Mouse (Mus musculus): Measurements from ENCODE around the gene Atp5f1. TPM values are rescaled to one million over a fixed set of nuclear protein-coding genes. Genes with fewer than 3 reads are reported as not detected.

The Atp5f1 gene
- total RNA-seq, 2 experiments from 2014 or later = 272 to 278 TPM

- intact Hi-C loops (cut with DNase I) = no loop called here
- DNase-seq (ENCODE audit: low spot score in 2 of 2) = no peak
These were observed 51.8 kb downstream of the Atp5f1 start for GRCm38 (mm10) chr3:105907956-105908655.

DNA sequence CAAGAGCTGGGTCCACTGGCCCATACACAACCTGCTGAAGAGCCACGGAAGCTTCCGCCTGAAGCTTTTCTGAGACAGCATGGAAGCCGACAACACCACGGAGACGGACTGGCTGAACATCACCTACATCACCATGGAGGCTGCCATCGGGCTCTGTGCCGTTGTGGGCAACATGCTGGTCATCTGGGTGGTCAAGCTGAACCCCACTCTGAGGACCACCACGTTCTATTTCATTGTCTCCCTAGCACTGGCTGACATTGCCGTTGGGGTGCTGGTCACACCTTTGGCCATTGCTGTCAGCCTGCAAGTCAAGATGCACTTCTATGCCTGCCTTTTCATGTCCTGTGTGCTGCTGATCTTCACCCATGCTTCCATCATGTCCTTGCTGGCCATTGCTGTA is 55.2 kb downstream of the Atp5f1 start:
- intact Hi-C loops (cut with DNase I) = no loop called here
- no peak for DNase-seq (ENCODE audit: low spot score in 2 of 2)

GRCm38 (mm10) chr3:105904213-105904612 is 55.7 kb downstream of the Atp5f1 start:
- intact Hi-C loops (cut with DNase I) = no loop called here
- no peak for DNase-seq (ENCODE audit: low spot score in 2 of 2)

DNA sequence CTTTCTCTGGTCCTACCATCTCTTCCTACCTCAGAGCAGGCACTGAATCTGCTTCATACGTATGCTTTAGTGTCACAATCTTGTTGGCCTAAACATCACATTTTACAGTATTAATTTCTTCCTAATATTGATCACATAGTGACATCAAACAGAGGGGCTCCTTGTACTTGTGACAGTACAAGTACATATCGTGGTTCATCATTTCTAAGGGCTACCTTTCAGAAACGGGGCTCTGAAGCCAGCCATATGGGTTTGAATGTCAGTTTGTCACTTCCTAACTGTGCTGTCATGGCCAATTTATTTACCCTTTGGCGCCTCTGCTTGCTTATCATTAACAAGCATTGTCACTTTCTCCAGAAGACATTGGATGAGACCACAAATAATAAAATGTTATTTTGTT is 58.4 kb downstream of the Atp5f1 start:
- intact Hi-C loops (cut with DNase I) = no loop called here

DNA sequence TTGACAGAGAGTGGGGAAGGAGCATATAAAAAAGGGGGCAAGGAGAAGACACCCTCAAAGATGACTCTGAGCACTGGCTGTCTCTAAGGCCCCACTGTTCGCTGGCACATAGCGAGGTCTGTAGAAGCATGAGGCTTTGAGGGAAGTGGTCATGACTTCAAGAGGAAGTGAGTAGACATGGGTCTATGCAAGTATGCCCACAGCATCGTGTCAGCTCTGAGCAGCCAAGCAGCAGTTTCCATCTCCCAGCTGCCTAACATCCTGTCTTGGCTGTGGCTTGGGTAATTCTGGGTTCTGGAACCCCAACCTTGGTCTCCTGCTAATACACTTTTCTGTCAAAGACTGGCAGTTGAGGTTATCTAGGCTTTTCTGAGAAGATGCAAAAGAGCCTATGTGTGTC is 59.2 kb downstream of the Atp5f1 start:
- intact Hi-C loops (cut with DNase I) = no loop called here
- no peak for DNase-seq (ENCODE audit: low spot score in 2 of 2)

More for the DNA sequence above, 58.4 kb downstream of the Atp5f1 start:
- DNase-seq (ENCODE audit: low spot score in 2 of 2) = no peak

DNA sequence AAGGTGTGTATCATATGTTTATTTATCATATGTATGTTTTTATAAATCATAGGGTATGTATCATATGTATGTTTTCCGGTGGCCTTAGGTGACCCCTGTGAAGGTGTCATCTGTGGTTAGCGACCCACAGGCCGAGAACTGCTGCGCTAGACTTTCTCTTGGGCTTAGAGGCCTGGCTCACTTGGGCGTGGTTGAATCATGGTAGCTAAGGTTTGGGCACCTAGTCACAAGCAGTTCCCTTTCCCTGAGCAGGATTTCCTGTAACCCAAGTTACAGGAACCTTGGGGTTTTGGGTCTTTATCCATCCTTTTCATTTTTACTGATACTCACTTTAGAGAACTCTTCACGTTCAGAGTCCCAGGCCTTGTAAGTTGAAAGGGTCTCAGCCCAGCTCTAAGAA is 59.6 kb downstream of the Atp5f1 start:
- DNase-seq (ENCODE audit: low spot score in 2 of 2) = no peak
- intact Hi-C loops (cut with DNase I) = no loop called here

DNA sequence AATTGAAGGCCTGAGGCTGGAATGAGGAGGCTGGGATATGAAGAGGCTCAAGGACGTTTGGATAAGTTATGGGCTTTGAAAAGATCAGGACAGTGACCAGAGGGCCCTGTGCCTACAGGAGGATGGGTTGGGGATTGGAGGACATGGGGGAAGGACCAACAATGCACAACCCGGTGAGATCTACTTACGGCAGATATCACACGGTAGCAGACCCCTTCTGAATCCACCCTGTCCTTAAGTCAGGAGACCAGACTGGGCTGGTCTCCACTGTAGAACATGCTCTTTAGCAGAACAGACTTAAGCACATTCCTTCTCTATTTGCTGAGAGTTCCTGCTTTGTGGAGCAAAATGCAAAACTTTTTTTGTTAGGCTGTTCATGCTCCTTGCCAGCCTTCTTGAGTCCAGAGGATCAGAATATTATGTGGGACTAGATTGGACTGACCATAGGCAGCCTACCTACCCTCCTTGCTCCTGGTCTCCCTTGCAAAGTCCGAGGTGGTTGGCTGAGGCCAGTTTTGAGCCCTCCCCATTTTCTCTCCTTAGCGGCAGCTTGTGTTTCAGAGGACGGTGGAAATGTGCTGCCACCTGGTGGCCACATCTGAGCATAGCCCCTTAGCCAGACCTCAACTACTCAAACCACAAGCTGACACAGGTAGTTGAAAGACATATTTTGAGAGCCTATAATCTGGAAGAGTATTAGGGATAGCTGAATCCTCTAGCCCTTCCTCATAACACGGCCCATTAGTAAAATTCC is 60.3 kb downstream of the Atp5f1 start:
- DNase-seq (ENCODE audit: low spot score in 2 of 2) = peak; percentile 79 to 88
- intact Hi-C loops (cut with DNase I) = loop anchor here (2.0 to 5.0 kb wide), 4 partner anchors 97 to 212 kb away; partner anchors contain the start of genes Ddx20 and Rap1a

- DNase-seq (ENCODE audit: low spot score in 2 of 2) = no peak
- intact Hi-C loops (cut with DNase I) = loop anchor here (2.0 to 5.0 kb wide), 4 partner anchors 97 to 212 kb away; partner anchors contain the start of genes Ddx20 and Rap1a
These were observed 61.0 kb downstream of the Atp5f1 start for GRCm38 (mm10) chr3:105898861-105899260.

- DNase-seq (ENCODE audit: low spot score in 2 of 2) = peak in 1 of 2 experiments; percentile 43
- intact Hi-C loops (cut with DNase I) = loop anchor here (2.0 to 5.0 kb wide), 4 partner anchors 96 to 211 kb away; partner anchors contain the start of genes Ddx20 and Rap1a
These were observed 61.6 kb downstream of the Atp5f1 start for GRCm38 (mm10) chr3:105898325-105898724.

- intact Hi-C loops (cut with DNase I) = loop anchor here (5.0 kb wide), 3 partner anchors 95 to 210 kb away; partner anchors contain the start of genes Ddx20 and Rap1a
- no peak for DNase-seq (ENCODE audit: low spot score in 2 of 2)
These were observed 63.1 kb downstream of the Atp5f1 start for GRCm38 (mm10) chr3:105896811-105897210.

DNA sequence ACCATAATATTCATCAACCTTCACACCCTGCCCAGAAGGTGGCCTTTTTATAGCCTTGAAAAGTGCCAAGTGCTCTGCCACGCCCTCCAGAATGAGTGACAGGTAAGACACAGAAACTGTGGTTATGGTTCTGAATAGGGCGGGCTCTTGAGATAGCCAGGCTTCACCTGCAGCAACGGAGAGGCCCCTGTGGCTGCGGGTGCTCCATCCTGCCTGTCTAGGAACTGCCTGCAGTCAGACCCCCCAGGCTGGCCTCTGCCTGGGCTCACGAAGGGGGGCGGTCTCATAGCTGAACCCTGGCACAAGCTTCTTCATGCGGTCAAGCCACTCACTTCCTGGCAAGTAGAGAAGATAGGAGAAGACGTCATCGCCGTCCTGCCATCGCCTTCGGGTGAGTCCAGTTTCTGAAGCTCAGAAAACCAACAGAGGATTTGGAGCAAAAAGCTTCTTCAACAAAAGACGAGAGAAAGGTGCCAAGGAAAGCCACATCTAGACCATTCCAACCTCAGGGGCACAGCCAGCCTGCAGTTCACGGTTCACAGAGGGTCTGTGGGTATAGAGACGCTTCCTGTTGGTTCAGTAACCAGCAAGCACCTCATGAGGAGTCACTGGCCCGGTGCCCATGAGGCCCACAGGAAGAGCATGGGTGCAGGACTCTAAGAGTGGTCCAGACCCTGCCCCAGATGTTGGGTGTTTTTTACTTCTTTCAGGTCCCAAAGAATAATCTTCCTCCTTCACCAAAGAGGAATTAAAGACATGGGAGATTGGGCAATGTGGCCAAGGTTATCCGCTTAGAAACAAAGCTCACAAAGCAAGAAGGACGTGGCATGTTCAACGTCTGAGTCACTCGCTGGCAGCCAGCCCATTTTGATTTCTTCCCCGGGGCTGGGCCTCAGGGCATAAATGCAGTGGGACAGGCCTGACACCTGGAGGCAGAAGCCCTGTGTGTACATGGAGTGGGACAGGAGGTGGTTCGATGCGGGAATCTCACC is 65.0 kb downstream of the Atp5f1 start:
- intact Hi-C loops (cut with DNase I) = loop anchor here (5.0 kb wide), 3 partner anchors 93 to 208 kb away; partner anchors contain the start of genes Ddx20 and Rap1a
- DNase-seq (ENCODE audit: low spot score in 2 of 2) = peak; percentile 32 to 60

DNA sequence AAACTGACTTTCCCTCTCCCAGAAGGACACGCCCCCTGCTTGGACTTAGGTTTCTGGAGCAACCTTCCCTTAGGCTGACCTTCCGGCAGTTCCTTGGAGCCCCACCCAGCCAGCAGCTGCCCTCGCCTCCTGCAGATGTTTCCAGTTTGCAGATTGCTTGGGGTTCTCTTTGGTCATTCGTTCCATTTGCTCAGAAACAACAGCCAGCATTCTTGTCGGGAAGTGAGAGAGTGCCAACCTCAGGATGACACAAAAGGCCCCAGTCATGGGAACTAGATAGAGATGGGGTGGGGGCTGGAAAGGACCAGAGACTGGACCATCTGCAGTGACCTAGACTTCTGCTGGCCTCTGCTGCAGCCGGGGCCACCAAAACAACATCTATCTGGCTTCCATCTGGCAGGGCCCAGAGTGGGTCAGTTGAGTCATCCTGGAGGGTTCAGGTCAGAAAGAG is 65.9 kb downstream of the Atp5f1 start:
- intact Hi-C loops (cut with DNase I) = no loop called here
- DNase-seq (ENCODE audit: low spot score in 2 of 2) = no peak

Other genes with a start within 250 kb of the Atp5f1 start
- gene Rap1a, start 158.8 kb downstream of the Atp5f1 start, total RNA-seq (2021) = 10 to 100 TPM; 71.5 to 76.4 TPM
- 1 to 10 TPM; 1.2 to 1.5 TPM for gene Adora3, start 89.2 kb downstream of the Atp5f1 start, total RNA-seq (2021)
- under 1 TPM in 1 of 2 experiments, not detected in 1; 0.69 TPM for gene Tmigd3, start 89.2 kb downstream of the Atp5f1 start, total RNA-seq (2021)
- gene I830077J02Rik, start 27.4 kb downstream of the Atp5f1 start, total RNA-seq (2021) = under 1 TPM; 0.44 to 0.78 TPM
- 10 to 100 TPM; 49.5 to 51.6 TPM for gene Wdr77, start 730 bp downstream of the Atp5f1 start, total RNA-seq (2021)
- 1 to 10 TPM; 1.5 to 2.3 TPM for gene Ovgp1, start 13.6 kb upstream of the Atp5f1 start, total RNA-seq (2021)
- gene Pifo, start 54.5 kb upstream of the Atp5f1 start, total RNA-seq (2021) = not detected
- gene Chil5, start 72.7 kb upstream of the Atp5f1 start, total RNA-seq (2021) = not detected
- gene Chia1, start 153.1 kb upstream of the Atp5f1 start, total RNA-seq (2021) = under 1 TPM; 0.71 to 0.76 TPM
- not detected for gene Chil3, start 207.5 kb upstream of the Atp5f1 start, total RNA-seq (2021)